Mouse (Mus musculus) testis, adult 2 months (tissue): Measurements from ENCODE around the gene Gypa.

Source experiments
- CTCF ChIP-seq: fragments of 200-500 bp; IDR thresholded peaks from 2 replicates; pipeline ENCODE4 v1.5.1; 2012; ENCODE audit warnings: low read depth, mild to moderate bottlenecking, inconsistent platforms, low read length, moderate library complexity; ENCODE audit not compliant: control insufficient read depth, insufficient read depth, insufficient replicate concordance
- POLR2A ChIP-seq: fragments of 200-500 bp; IDR thresholded peaks from 2 replicates; pipeline ENCODE4 v1.6.1; 2012; ENCODE audit warnings: low read depth, mild to moderate bottlenecking, inconsistent platforms, low read length, moderate library complexity; ENCODE audit not compliant: control insufficient read depth

DNA sequence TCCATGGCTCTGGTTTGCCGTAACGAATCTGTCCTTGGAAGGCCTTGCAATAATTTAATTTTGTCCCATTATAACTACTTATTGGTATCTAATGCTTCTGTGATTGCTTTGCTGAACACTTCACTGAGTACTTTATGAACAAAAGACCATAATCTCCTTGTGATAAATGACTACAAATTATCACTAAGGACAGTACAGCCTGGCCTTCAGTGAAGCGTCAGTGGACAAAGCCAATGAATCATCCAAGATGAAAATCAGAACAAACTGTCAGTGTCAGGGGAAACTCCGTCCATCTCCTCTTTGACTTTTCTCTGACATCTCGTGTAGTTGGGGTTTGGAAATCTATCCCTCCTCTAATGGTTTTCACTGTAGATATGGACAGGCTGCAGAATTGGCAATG, 15.4 kb upstream of the Gypa start:
- no peak for TF ChIP-seq CTCF
- TF ChIP-seq POLR2A = no peak
